Mouse (Mus musculus) MEL (cell line): ENCODE results near the gene Tent4a. TPM values are rescaled to one million over a fixed set of nuclear protein-coding genes. Genes with fewer than 3 reads are reported as not detected.
"Not testable (repeated sequence)": the region's sequence is repeated elsewhere in the genome, so short reads cannot be mapped to it uniquely, and the experiment has no call there.

Experiments
- DNase-seq: peaks from one replicate; pipeline ENCODE4 v3.0.0; 2011; ENCODE audit warnings: low read depth, low spot score
- H3K27ac ChIP-seq: 2 replicates; pipeline ENCODE4 v1.5.1; 2012; ENCODE audit warnings: low read depth, mild to moderate bottlenecking, control low read depth, low read length, moderate library complexity; ENCODE audit not compliant: control insufficient read depth
- H3K27me3 ChIP-seq, 2 experiments: fragments of 150-350 bp in 1 of 2; sonication (generic) in 1 of 2; 2 replicates each; pipeline ENCODE4 v1.6.1; 2012; ENCODE audit warnings: low read length in 2 of 2, mild to moderate bottlenecking in 2 of 2, improper control_type of control experiment in 1 of 2, moderate library complexity in 1 of 2; ENCODE audit not compliant: insufficient read depth in 2 of 2, control insufficient read depth in 1 of 2
- H3K36me3 ChIP-seq, 2 experiments: 2 replicates each; pipeline ENCODE4 v1.6.1; 2012 to 2014; ENCODE audit warnings: low read length in 2 of 2, improper control_type of control experiment in 1 of 2, inconsistent platforms in 1 of 2, mild to moderate bottlenecking in 1 of 2; ENCODE audit not compliant: insufficient read depth in 2 of 2, control insufficient read depth in 1 of 2
- H3K4me1 ChIP-seq, 2 experiments: fragments of 150-350 bp in 1 of 2; sonication (generic) in 1 of 2; 2 replicates each; pipeline ENCODE4 v1.6.1; 2012; ENCODE audit warnings: low read length in 2 of 2, improper control_type of control experiment in 1 of 2, mild to moderate bottlenecking in 1 of 2; ENCODE audit not compliant: insufficient read depth in 2 of 2, control insufficient read depth in 1 of 2
- H3K4me3 ChIP-seq, 2 experiments: fragments of 150-350 bp in 1 of 2; sonication (generic) in 1 of 2; 2 replicates each; pipeline ENCODE4 v1.5.1; 2012; ENCODE audit warnings: low read depth in 2 of 2, low read length in 2 of 2, mild to moderate bottlenecking in 2 of 2, moderate library complexity in 2 of 2, control low read depth in 1 of 2, improper control_type of control experiment in 1 of 2; ENCODE audit not compliant: control insufficient read depth in 1 of 2, insufficient read depth in 1 of 2
- H3K79me2 ChIP-seq: 2 replicates; pipeline ENCODE4 v1.6.1; 2012; ENCODE audit warnings: mild to moderate bottlenecking, low read length, moderate library complexity; ENCODE audit not compliant: control insufficient read depth, poor library complexity, insufficient read depth
- H3K9ac ChIP-seq: 2 replicates; pipeline ENCODE4 v1.6.1; 2012; ENCODE audit warnings: low read depth, mild to moderate bottlenecking, control low read depth, low read length, moderate library complexity; ENCODE audit not compliant: control insufficient read depth, poor library complexity, severe bottlenecking
- H3K9me3 ChIP-seq: fragments of 150-350 bp; sonication (generic); replicated peaks from 2 replicates; pipeline ENCODE4 v1.6.1; 2012; ENCODE audit warnings: mild to moderate bottlenecking, low read length, improper control_type of control experiment, moderate library complexity; ENCODE audit not compliant: insufficient read depth
- BHLHE40 ChIP-seq: IDR thresholded peaks from 2 replicates; pipeline ENCODE4 v1.6.1; 2012; ENCODE audit warnings: low read depth, mild to moderate bottlenecking, inconsistent platforms, low read length, improper control_type of control experiment, borderline replicate concordance
- CHD1 ChIP-seq: IDR thresholded peaks from 2 replicates; pipeline ENCODE4 v1.6.1; 2012; ENCODE audit warnings: low read depth, mild to moderate bottlenecking, inconsistent platforms, low read length, improper control_type of control experiment
- CHD2 ChIP-seq: IDR thresholded peaks from 2 replicates; pipeline ENCODE4 v1.6.1; 2011; ENCODE audit warnings: low read length, improper control_type of control experiment
- CTCF ChIP-seq, 3 experiments: IDR thresholded peaks in 2 of 3; conservative IDR thresholded peaks in 1 of 3; 2 replicates each; pipeline ENCODE4 v1.5.1; 2011 to 2012; ENCODE audit warnings: low read length in 3 of 3, low read depth in 2 of 3, mild to moderate bottlenecking in 2 of 3, improper control_type of control experiment in 1 of 3, inconsistent platforms in 1 of 3, mixed read lengths in 1 of 3, moderate library complexity in 1 of 3; ENCODE audit not compliant: control insufficient read depth in 1 of 3, insufficient read depth in 1 of 3, poor library complexity in 1 of 3, severe bottlenecking in 1 of 3
- E2F4 ChIP-seq: IDR thresholded peaks from 2 replicates; pipeline ENCODE4 v1.6.1; 2011; ENCODE audit warnings: low read depth, low read length, improper control_type of control experiment, borderline replicate concordance
- ELF1 ChIP-seq: IDR thresholded peaks from 2 replicates; pipeline ENCODE4 v1.6.1; 2014; ENCODE audit warnings: low read depth, mild to moderate bottlenecking, inconsistent platforms, low read length, improper control_type of control experiment, moderate library complexity
- EP300 ChIP-seq, 2 experiments: IDR thresholded peaks; 2 replicates each; pipeline ENCODE4 v1.6.1; 2011; ENCODE audit warnings: improper control_type of control experiment in 2 of 2, low read length in 2 of 2, low read depth in 1 of 2, mild to moderate bottlenecking in 1 of 2
- ETS1 ChIP-seq: IDR thresholded peaks from 2 replicates; pipeline ENCODE4 v1.6.1; 2012; ENCODE audit warnings: low read depth, mild to moderate bottlenecking, inconsistent platforms, low read length, improper control_type of control experiment, moderate library complexity
- GATA1 ChIP-seq: IDR thresholded peaks from 2 replicates; pipeline ENCODE4 v1.6.1; 2011; ENCODE audit warnings: low read depth, low read length, improper control_type of control experiment
- HCFC1 ChIP-seq: IDR thresholded peaks from 2 replicates; pipeline ENCODE4 v1.6.1; 2012; ENCODE audit warnings: low read depth, mild to moderate bottlenecking, inconsistent platforms, low read length, improper control_type of control experiment, moderate library complexity
- JUND ChIP-seq: IDR thresholded peaks from 2 replicates; pipeline ENCODE4 v1.6.1; 2011; ENCODE audit warnings: low read depth, mild to moderate bottlenecking, improper control_type of control experiment, low read length
- KAT2A ChIP-seq: conservative IDR thresholded peaks from 2 replicates; pipeline ENCODE4 v1.6.1; 2012; ENCODE audit warnings: low read depth, low read length, improper control_type of control experiment, inconsistent platforms
- MAX ChIP-seq: IDR thresholded peaks from 2 replicates; pipeline ENCODE4 v1.6.1; 2011; ENCODE audit warnings: low read length, improper control_type of control experiment
- MAZ ChIP-seq: IDR thresholded peaks from 2 replicates; pipeline ENCODE4 v1.6.1; 2012; ENCODE audit warnings: low read depth, mild to moderate bottlenecking, inconsistent platforms, low read length, improper control_type of control experiment
- MEF2A ChIP-seq: IDR thresholded peaks from 2 replicates; pipeline ENCODE4 v1.6.1; 2014; ENCODE audit warnings: low read depth, mild to moderate bottlenecking, inconsistent platforms, low read length, improper control_type of control experiment; ENCODE audit not compliant: poor library complexity, insufficient replicate concordance, severe bottlenecking; ENCODE audit errors: extremely low read depth
- MXI1 ChIP-seq: IDR thresholded peaks from 2 replicates; pipeline ENCODE4 v1.6.1; 2011; ENCODE audit warnings: mild to moderate bottlenecking, low read depth, low read length, improper control_type of control experiment
- MYB ChIP-seq: IDR thresholded peaks from 2 replicates; pipeline ENCODE4 v1.6.1; 2011; ENCODE audit warnings: mild to moderate bottlenecking, low read depth, low read length, improper control_type of control experiment
- MYC ChIP-seq: IDR thresholded peaks from 2 replicates; pipeline ENCODE4 v1.6.1; 2011; ENCODE audit warnings: low read depth, mild to moderate bottlenecking, low read length, improper control_type of control experiment, moderate library complexity
- NELFE ChIP-seq: IDR thresholded peaks from 2 replicates; pipeline ENCODE4 v1.6.1; 2011; ENCODE audit warnings: low read depth, low read length, improper control_type of control experiment
- NRF1 ChIP-seq: IDR thresholded peaks from 2 replicates; pipeline ENCODE4 v1.6.1; 2014; ENCODE audit warnings: low read depth, mild to moderate bottlenecking, inconsistent platforms, low read length, improper control_type of control experiment, moderate library complexity; ENCODE audit not compliant: poor library complexity, insufficient read depth, severe bottlenecking
- POLR2A ChIP-seq, 2 experiments: IDR thresholded peaks; 2 replicates each; pipeline ENCODE4 v1.6.1; 2011 to 2012; ENCODE audit warnings: low read length in 2 of 2, mild to moderate bottlenecking in 2 of 2, control low read depth in 1 of 2, improper control_type of control experiment in 1 of 2, low read depth in 1 of 2, moderate library complexity in 1 of 2; ENCODE audit not compliant: control insufficient read depth in 1 of 2, insufficient read depth in 1 of 2, poor library complexity in 1 of 2
- POLR2AphosphoS5 ChIP-seq: IDR thresholded peaks from 2 replicates; pipeline ENCODE4 v1.6.1; 2012; ENCODE audit warnings: low read depth, borderline replicate concordance, mild to moderate bottlenecking, inconsistent platforms, low read length, moderate library complexity, mixed read lengths
- RAD21 ChIP-seq: IDR thresholded peaks from 2 replicates; pipeline ENCODE4 v1.6.1; 2011; ENCODE audit warnings: mild to moderate bottlenecking, low read depth, low read length, improper control_type of control experiment
- RCOR1 ChIP-seq: IDR thresholded peaks from 2 replicates; pipeline ENCODE4 v1.6.1; 2012; ENCODE audit warnings: low read depth, mild to moderate bottlenecking, inconsistent platforms, low read length, improper control_type of control experiment
- SIN3A ChIP-seq: IDR thresholded peaks from 2 replicates; pipeline ENCODE4 v1.6.1; 2012; ENCODE audit warnings: low read length, improper control_type of control experiment, inconsistent platforms
- TBP ChIP-seq: IDR thresholded peaks from 2 replicates; pipeline ENCODE4 v1.8.0; 2011; ENCODE audit warnings: low read depth, low read length, improper control_type of control experiment
- TCF12 ChIP-seq: IDR thresholded peaks from 2 replicates; pipeline ENCODE4 v1.6.1; 2014; ENCODE audit warnings: low read depth, mild to moderate bottlenecking, inconsistent platforms, low read length, improper control_type of control experiment, moderate library complexity
- UBTF ChIP-seq: IDR thresholded peaks from 2 replicates; pipeline ENCODE4 v1.6.1; 2012; ENCODE audit warnings: low read depth, mild to moderate bottlenecking, inconsistent platforms, low read length, improper control_type of control experiment, moderate library complexity, borderline replicate concordance; ENCODE audit not compliant: insufficient read depth
- ZC3H11A ChIP-seq: IDR thresholded peaks from 2 replicates; pipeline ENCODE4 v1.6.1; 2012; ENCODE audit warnings: low read depth, mild to moderate bottlenecking, inconsistent platforms, low read length, improper control_type of control experiment
- ZMIZ1 ChIP-seq: IDR thresholded peaks from 2 replicates; pipeline ENCODE4 v1.6.1; 2012; ENCODE audit warnings: low read depth, mild to moderate bottlenecking, inconsistent platforms, low read length, improper control_type of control experiment, moderate library complexity
- ZNF384 ChIP-seq: IDR thresholded peaks from 2 replicates; pipeline ENCODE4 v1.6.1; 2012; ENCODE audit warnings: low read depth, mild to moderate bottlenecking, inconsistent platforms, low read length, improper control_type of control experiment
- polyA plus RNA-seq, 2 experiments: library from polyadenylated mRNA; stranded (reverse) in 1 of 2; unstranded in 1 of 2; fragments of >175 nt in 1 of 2; fragments of >200 nt in 1 of 2; gene quantifications; 2 replicates each; pipeline versions ENCODE4 v1.2.1 to v1.2.4; 2012; ENCODE audit warnings: low replicate concordance in 2 of 2, low read depth in 1 of 2; ENCODE audit not compliant: insufficient read length in 2 of 2, insufficient read depth in 1 of 2, missing spikeins in 1 of 2
- total RNA-seq: library from RNA; depleted of rRNA; stranded (reverse); fragments of 300-350 nt; gene quantifications from 2 replicates; pipeline ENCODE4 v1.2.3, GENCODE M21; 2012

The Tent4a gene
- total and polyA plus RNA-seq, 3 experiments, result 12.2 to 18.4 TPM; not detected in 1

- TF ChIP-seq NELFE, result no peak
Measured at GRCm38 (mm10) chr13:69569201-69569600, 34.8 kb upstream of the Tent4a start (continued).

- not testable (repeated sequence) for H3K4me3 ChIP-seq, H3K27ac ChIP-seq, DNase-seq, H3K27me3 ChIP-seq, H3K9me3 ChIP-seq, H3K9ac ChIP-seq, H3K79me2 ChIP-seq
- H3K4me1 ChIP-seq, result peaks cover 5 to 18% of the 10 kb centered on the region in 2 experiments; a peak in 3 of 4 replicates
- peaks cover 0 to 16% of the 10 kb centered on the region in 2 experiments; a peak in 2 of 4 replicates for H3K36me3 ChIP-seq
Measured at GRCm38 (mm10) chr13:69565401-69565800, 31.0 kb upstream of the Tent4a start.

- Histone ChIP-seq H3K9ac (no peak overlapping the region), H3K4me3 (no peak overlapping the region), H3K27me3 (no peaks in the 10 kb centered on the region), H3K79me2 (no peaks in the 10 kb centered on the region), H3K36me3 (peaks cover 0 to 16% of the 10 kb centered on the region in 2 experiments; a peak in 2 of 4 replicates), H3K9me3 (no peaks in the 10 kb centered on the region), H3K27ac (no peak overlapping the region; the same call in 1 of the 2 replicates), H3K4me1 (peaks cover 5 to 23% of the 10 kb centered on the region in 2 experiments; a peak in 3 of 4 replicates)
- DNase-seq, result peak; percentile 44
- TF ChIP-seq ELF1 (no peak), HCFC1 (no peak), ZMIZ1 (no peak), KAT2A (no peak), GATA1 (peak; percentile 86), BHLHE40 (no peak), ZNF384 (peak; percentile 82), MYC (no peak), ZC3H11A (no peak; the same call in 1 of the 2 replicates), MEF2A (no peak), SIN3A (no peak), NRF1 (no peak), RCOR1 (peak; percentile 67), TBP (no peak), RAD21 (no peak), CHD1 (no peak), ETS1 (no peak), EP300 (IDR thresholded peaks at IDR 0.05; ENCODE audit: low read depth in 1 of 2, low read length in 2 of 2) (peak; percentile 62 to 84), UBTF (no peak), TCF12 (peak; percentile 63), CTCF (IDR thresholded peaks at IDR 0.05 in 2 of 3, conservative IDR thresholded peaks at IDR 0.05 in 1 of 3; ENCODE audit: control insufficient read depth in 1 of 3, insufficient read depth in 1 of 3, low read depth in 2 of 3, low read length in 3 of 3, poor library complexity in 1 of 3, severe bottlenecking in 1 of 3) (no peak), JUND (no peak), POLR2A (IDR thresholded peaks at IDR 0.05; ENCODE audit: control insufficient read depth in 1 of 2, insufficient read depth in 1 of 2, low read depth in 1 of 2, low read length in 2 of 2, poor library complexity in 1 of 2) (no peak), MYB (no peak), E2F4 (no peak), CHD2 (no peak), POLR2AphosphoS5 (no peak), MAZ (no peak), MAX (no peak), MXI1 (no peak)
Measured at GRCm38 (mm10) chr13:69564573-69564972, 30.2 kb upstream of the Tent4a start.
